Mouse (Mus musculus): ENCODE measurements around the gene Pou2f1.

The Pou2f1 gene

GRCm38 (mm10) chr1:165844956-165845355 is 157.5 kb downstream of the Pou2f1 start:
- peak; percentile 22 for DNase-seq (ENCODE audit: low spot score)

DNA sequence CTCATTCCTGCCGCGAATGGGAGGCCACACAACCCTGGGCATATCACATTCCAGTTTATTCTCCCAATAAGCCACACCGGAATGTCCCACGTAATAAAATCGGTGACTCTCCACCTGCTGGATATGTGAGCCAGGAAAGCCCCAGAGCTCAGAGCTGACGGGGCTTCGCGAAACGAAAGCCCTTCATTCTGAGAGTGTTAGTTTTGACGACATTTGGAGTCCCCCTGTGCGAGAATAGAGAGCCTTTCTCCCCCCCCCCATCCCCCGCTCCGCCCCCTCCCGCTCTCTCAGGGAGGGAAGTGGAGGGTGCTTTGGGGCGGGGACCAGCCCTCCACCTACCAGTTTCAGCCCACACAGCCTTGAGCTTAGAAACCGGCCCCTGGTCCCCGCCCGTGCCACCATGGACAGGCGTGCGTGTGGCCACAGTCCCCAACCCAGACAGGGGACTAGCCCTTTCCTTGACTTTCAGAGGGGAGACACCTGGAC is 158.0 kb downstream of the Pou2f1 start:
- no peak for DNase-seq (ENCODE audit: low spot score)

- no peak for DNase-seq (ENCODE audit: low spot score)
Observed at GRCm38 (mm10) chr1:165843586-165843985, 158.9 kb downstream of the Pou2f1 start.

GRCm38 (mm10) chr1:165842170-165842569 is 160.3 kb downstream of the Pou2f1 start:
- DNase-seq (ENCODE audit: low spot score): no peak

DNA sequence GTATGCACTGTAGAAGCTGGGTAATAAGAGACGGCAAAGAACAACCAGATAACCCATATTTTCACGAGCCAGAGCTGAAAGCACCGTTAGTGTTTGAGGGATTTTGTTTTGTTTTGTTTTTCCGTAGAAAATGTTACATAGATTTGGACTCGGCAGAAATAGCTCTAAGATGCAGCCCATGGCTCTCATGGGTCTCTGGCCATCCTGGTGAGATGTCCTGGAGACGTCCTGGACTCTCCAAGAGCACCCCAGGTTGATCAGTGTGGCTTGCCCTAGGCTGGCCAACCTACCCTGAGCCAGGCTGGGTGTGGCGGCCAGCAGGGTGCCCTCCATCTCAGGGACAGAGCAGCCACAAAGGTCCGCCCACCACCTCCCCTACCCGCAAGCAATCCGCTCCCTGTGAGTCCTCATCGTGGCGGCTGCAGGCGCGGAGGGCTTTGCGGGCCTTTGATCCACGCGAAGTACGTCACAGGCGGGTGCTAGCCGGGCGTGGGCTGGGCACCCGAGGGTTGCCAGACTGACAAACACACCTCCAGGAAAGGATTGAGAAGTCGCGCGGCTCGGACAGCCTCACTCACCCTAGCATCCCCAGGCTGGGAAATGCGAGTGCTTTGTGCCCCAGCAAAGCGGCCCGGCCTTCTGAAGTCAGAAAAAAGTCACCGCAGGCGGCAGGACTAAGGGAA is 161.8 kb downstream of the Pou2f1 start:
- no peak for DNase-seq (ENCODE audit: low spot score)

DNA sequence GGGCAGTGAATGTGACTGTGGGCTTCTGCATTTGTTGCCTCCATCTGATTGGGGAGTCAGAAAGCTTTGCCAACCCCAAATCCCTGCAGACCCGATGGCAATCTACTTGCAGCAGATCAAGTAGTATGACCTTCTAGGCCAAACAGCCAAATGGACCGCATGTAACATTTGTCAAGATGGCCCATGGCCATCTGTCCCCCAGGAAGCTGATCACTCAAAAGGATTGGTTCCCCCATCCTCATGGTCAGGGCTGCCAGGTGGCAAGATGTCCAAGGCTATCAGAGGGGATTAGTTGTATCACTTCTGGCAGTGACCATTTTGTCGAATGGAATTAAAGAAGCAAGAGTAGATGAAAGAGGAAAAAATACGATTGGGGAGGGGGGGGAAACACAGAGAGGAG is 163.3 kb downstream of the Pou2f1 start:
- DNase-seq (ENCODE audit: low spot score): no peak

GRCm38 (mm10) chr1:165837546-165837945 is 164.9 kb downstream of the Pou2f1 start:
- no peak for DNase-seq (ENCODE audit: low spot score)

- no peak for DNase-seq (ENCODE audit: low spot score)
Observed at GRCm38 (mm10) chr1:165836461-165836860, 166.0 kb downstream of the Pou2f1 start.

GRCm38 (mm10) chr1:165834633-165834975 is 167.9 kb downstream of the Pou2f1 start:
- DNase-seq (ENCODE audit: low spot score): no peak

DNA sequence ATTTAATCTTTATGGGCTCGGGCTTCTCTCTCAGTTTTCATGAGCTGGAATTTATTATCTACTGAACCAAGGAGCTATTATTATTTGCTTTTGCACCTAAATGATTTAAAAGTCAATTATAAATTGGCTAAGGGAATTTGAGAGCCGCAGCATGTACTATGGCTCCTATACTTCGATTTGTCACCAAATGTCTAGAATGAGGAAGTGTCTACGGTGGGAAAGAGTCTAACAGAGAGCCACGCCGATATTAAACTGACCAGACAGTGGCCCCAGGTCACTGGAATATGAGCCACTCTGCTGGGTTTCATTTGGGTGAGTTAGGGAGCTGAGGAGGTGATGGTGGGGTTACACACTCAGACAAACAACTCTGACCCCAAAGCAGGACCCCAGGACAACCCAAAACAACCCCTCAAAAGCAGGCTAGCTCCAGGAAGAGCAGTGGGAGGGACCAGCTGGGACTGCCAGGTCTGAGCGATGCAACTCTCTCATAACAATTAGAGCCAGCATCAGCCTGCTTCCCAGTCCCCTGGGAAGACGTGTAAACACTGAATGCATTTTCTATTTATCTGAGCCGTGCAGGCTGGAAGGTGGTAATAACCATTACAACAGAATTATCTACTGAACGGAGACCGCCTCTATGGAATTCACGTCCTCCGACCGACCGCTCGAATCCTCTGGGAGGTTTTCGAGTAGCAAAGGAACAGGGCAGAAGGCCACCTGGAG is 168.4 kb downstream of the Pou2f1 start:
- no peak for DNase-seq (ENCODE audit: low spot score)

GRCm38 (mm10) chr1:165833244-165833643 is 169.2 kb downstream of the Pou2f1 start:
- DNase-seq (ENCODE audit: low spot score): no peak

DNA sequence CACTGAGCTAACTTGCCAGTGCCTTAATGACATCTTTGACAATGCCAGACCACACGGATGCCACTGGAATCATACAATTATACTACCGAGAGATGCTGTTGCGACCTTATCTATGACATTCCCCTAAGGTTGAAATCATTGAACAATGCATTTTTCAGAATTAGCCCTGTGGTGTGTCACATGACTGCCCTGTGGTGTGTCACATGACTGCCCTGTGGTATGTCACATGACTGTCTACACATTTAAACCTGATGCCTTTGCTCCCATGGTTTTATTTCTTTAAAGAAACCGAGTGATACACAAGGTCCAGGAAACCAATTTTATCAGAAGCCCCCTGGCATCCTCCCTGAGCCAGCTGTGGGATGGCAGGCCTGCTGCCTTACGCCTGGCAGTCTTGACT is 172.6 kb downstream of the Pou2f1 start:
- DNase-seq (ENCODE audit: low spot score): no peak

- no peak for DNase-seq (ENCODE audit: low spot score)
Observed at GRCm38 (mm10) chr1:165828615-165829014, 173.9 kb downstream of the Pou2f1 start.

DNA sequence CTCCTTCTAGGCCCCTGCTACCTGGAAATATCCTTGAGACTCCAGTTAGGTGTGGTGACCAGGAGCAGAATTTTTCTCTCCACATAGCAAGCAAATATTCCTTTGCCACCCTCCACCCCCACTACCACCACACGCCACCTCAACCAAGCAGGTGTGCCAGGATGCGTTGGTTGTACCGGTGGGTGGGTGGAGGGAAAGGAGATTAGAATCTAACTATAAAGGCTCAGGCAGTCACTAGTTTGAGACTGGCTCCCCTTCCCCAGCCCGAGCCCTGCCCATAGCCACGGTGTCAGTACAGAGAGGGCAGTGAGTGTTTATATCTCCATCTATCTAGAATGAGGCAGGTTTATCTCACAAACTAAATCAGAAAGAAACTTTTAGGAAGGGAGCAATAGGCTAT is 174.3 kb downstream of the Pou2f1 start:
- DNase-seq (ENCODE audit: low spot score): no peak

DNA sequence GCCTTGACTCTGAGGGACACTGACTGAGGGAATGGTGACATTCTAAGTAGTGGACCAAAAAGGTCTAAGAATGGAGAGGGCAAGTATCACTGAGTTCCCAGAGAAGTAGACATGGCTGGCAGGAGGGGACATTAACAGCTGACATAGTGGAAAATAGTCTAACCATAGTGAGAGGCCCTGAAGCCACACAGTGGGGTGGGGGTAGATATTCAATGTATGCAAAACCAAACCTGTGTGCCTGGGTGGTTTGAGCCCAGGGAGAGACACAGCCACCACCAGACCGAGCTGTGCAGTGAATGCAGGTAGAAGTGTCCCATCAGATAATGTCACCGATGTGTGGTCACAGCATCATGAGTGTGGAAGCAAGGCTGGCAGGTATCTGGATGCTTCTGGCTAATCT is 180.4 kb downstream of the Pou2f1 start:
- no peak for DNase-seq (ENCODE audit: low spot score)

DNA sequence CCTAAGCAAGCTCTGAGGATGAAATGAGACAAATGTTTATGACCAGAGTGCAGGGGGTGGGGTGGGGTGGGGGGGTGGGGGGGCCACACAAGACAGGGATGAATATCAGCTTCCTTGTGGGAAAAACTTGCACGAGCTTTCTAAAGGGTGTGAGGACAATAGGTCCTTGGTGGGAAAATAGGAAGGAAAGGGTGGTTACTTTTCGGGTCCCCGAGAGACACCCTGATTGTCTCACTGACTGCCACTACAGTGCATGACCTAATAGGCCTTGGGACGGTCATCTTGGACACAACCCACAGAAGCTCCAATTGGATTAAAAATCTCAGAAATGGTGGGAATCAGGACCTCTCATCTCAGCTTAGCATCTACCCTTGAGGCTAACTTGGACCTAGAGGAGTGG is 183.3 kb downstream of the Pou2f1 start:
- no peak for DNase-seq (ENCODE audit: low spot score)

DNA sequence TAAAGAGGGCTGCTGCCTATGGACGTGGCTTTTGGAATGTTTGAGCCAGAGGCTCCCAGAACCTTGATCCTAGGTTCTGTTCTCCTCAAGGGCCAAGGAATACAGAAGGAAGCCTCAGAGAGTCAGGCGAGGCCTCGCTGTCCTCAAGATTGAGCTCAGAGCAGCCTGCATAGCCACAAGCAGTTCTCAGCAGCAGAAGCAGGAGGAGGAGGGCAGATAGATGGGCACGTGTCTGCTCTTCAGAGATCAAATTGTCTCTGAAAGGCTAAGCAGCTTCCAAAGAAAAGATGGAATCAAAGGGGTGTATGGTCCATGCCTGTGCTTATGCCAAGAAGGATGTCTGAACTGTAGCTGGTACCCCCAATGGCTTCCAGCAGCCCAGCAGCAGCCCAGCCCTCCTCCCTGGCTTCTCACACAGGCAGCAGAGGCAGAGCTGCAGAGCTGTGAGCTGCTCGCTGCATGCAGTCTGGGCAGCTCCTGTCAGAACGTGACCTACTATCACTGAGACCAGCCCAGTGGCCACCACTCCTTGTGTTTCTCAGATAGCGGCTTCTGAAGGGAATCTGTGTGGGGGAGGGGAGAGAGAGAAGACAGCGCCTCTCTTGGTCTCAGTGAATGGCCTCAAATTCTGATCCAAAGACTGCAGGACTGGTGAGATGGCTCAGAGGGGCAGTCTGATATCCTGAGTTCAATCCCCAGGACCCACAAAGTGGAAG is 184.2 kb downstream of the Pou2f1 start:
- peak; percentile 85 for DNase-seq (ENCODE audit: low spot score)

DNA sequence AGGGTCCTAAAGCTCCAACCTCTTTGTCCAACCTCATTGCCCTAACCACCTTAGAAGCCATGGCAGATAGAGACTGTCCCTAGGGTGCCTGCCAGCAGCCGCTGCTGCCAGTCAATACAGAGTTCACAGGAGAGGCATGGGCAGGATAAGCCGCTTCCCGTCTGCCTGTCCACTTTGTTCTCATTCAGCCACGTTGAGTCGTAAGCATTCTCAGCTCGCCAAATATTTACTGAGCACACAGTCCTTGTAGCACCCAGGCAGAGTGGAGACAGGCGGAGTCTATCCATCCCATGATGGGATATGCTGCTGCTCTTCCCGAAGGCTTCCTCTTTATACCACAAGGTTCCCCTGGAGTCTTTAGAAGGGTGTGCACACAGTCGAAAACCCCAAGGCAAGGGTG is 185.2 kb downstream of the Pou2f1 start:
- DNase-seq (ENCODE audit: low spot score): no peak

- no peak for DNase-seq (ENCODE audit: low spot score)
Observed at GRCm38 (mm10) chr1:165816391-165816790, 186.1 kb downstream of the Pou2f1 start.

Data from c-Kit-positive CD71-positive TER-119-positive erythroid progenitor cells, embryonic 14.5 days (primary cell).